Mouse (Mus musculus) fibroblast of lung, adult 2 months (primary cell): ENCODE measurements around the gene 2210016L21Rik.
A peak's percentile ranks its signal among the peaks of the same experiment; 100 is the strongest.

ENCODE experiments used
- DNase-seq: peaks from one replicate; pipeline ENCODE4 v3.0.0-alpha.2; 2011; ENCODE audit warnings: low read depth

2210016L21Rik gene

DNA sequence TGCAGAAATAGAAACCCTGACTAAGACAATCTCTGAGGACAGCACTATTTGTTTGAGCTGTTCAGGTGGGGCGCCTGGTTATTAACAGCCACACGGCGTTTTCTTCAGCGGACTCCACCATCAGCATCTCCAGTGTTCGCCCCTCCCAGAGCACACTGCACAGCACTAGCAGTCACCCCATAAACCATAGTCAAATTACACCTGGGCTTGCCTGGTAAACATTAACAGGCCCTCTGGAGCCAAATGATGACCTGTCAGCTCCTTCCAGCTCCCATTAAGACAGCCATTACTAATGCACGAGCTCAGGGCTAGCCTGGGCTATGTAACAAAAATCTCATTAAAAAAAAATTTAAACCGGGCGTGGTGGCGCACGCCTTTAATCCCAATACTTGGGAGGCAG lies 3.1 kb downstream of the 2210016L21Rik start:
- DNase-seq: no peak

DNA sequence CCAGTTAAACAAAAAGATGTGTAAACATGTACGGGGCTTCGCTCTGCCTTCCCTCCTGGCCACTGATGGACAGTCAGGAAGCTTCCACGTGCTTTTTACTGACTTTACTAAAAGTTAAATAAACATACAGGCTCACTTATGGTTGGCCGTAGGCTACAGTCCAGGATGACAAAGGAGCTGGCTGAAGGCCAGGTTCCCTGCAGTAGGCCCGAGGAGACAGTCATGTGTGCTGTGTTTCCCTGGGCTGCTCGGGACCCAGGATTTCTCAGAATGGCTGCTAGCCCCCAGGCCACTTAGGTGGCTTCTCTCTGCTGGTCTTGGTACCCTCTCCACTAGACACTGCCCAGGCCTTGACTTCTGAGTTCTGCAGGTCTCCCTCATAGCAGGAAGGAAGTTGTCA lies 6.9 kb downstream of the 2210016L21Rik start:
- DNase-seq: peak; percentile 44

- no peak for DNase-seq
These were observed 7.4 kb downstream of the 2210016L21Rik start for GRCm38 (mm10) chr5:114949316-114949715.

GRCm38 (mm10) chr5:114949812-114950211 lies 7.9 kb downstream of the 2210016L21Rik start:
- no peak for DNase-seq

GRCm38 (mm10) chr5:114950669-114951068 lies 8.7 kb downstream of the 2210016L21Rik start:
- DNase-seq: no peak

- no peak for DNase-seq
These were observed 9.4 kb downstream of the 2210016L21Rik start for GRCm38 (mm10) chr5:114951279-114951880.

DNA sequence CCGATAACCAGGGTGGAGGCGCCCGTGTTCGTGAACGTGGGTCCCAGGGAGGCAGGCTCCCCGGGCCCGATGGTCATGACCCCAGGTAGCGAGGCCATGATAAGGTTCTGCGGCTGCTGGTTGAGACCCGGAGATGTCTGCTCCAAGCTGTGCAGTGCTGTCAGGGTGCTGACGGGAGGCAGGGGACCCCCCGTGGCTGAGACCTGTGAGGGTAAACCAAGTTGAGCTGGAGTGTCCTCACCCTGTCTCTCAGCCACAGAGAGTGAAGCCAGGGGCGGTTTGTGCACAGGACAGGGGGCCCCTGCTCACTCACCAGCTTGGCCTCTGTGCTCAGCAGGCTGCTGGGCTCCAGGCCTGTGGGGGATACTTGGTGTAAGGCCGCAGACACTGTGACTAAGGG lies 11.4 kb downstream of the 2210016L21Rik start:
- DNase-seq: no peak

- DNase-seq: no peak
These were observed 16.1 kb downstream of the 2210016L21Rik start for GRCm38 (mm10) chr5:114958069-114958468.

DNA sequence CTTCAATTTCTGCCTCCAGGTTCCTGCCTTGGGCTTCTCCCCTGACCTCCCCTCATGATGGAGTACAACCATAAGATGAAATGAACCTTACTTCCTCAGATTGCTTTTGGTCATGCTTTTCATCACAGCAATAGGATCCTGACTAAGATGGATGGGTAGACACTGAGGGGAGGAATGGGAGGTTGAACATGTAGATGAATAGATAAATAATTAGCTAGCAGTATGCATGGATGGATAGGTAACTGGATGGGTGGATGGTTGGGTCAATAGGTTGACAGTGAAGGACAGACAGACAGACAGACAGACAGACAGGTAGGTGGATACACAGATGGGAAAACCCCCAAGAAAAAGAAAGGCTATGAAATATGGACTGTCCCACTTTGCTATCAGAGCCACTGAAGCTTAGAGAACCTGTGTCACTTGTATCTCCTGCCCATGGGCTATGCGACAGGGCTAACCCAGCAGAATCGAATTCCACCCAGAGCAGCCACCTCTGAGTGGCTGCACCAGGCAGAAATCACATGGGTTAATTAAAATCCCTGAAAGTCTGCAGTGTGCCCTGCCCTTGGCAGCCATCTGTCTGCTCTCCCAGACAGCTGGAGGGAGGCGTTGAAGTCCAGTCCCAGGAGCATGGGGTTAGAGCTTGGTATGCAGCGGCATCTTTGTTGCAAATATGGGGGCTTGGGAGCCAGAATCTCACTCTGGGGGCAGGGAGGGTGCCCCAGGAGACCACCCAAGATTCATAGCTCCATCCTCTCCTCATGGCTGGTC lies 19.8 kb downstream of the 2210016L21Rik start:
- no peak for DNase-seq

GRCm38 (mm10) chr5:114964315-114964966 lies 22.5 kb downstream of the 2210016L21Rik start:
- no peak for DNase-seq

DNA sequence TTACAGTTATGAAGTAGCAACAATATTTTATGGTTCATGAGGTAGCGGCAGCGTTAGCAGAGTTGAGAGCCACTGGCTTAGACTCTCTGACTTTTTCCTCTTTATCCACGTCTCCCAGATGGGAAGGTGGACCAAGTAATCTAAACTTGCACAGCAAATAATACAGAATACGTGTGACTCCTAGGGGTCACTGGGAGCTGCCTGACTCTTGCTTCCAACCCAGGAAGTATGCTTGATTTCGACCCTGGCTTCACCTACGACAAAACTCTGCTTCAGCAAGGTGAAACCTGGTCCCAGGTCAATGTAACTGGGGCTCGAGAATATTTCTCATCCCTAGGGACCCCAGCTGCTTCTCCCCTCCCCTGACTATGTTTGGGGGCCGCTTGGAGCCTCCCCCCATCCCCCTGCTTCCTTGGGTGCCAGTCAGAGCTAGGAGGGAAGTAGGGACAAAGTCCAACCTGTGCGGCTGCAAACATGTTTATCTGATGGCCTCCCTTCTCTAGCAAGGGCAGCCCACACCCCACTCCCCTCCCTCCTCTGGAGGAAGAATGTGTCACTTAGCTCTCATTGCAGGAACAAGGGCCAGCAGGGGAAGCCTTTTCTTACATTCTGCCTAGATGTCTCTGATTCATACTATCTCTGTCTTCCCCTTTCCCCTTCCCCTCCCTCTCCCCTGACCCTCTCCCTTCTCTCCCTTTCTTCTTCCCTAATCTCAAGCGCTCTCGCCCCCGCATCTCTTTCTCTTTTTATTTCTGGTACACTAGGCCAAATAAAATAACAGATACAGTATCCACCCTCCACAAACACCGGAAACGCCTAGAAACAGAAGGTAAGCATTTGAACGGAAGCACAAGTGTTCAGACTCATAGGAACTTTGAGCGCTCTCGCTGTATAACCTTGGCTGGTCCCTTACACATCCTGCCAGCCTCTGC lies 23.3 kb downstream of the 2210016L21Rik start:
- DNase-seq: no peak

- DNase-seq: no peak
These were observed 25.7 kb downstream of the 2210016L21Rik start for GRCm38 (mm10) chr5:114967523-114968268.

DNA sequence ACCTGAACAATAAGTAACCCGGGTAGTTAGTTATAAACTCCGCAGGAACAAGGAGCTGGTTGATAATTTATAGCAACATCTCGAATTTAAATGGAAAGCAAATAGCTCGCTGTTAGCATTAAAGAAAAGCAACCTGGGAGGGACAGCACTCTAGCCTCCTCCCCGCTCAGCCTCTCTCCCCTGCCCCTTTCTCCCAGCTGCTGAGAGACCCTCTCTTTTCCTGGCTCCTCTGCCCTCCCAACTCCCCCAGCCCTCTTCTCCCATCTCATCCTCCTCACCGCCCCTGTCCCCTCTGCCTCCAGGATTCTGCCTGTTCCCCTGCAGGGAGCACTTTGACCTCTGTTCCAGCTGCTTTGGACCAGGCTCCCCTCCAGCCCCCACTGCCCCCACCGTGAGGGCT lies 26.7 kb downstream of the 2210016L21Rik start:
- no peak for DNase-seq

- DNase-seq: no peak
These were observed 27.1 kb downstream of the 2210016L21Rik start for GRCm38 (mm10) chr5:114969064-114969463.

GRCm38 (mm10) chr5:114969609-114970215 lies 27.8 kb downstream of the 2210016L21Rik start:
- no peak for DNase-seq

DNA sequence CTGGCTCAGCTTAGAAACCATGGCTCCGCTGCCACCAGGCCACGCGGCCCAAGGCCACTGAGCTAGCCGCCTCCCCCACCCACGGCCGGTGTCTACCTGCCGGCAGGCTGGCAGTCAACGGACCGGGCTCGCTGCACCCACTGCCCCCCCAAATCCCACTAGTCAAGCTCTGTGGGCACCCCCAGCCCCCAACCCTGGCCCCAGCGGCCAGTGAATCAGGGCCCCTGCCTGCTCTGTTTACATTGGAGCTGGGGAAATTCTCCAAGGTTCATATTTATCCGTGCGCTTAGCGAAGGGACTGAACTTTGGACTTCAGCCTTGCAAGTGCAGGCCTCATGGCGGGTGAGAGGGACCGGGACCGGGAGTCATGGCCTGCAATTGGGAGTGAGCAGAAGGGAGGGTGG lies 28.9 kb downstream of the 2210016L21Rik start, which contains the start of gene Hnf1a:
Gene Hnf1a (minus strand): TSS at position 271 of the 404 bp plus-strand sequence.
- no peak for DNase-seq

GRCm38 (mm10) chr5:114972201-114972600 lies 30.2 kb downstream of the 2210016L21Rik start:
- no peak for DNase-seq

DNA sequence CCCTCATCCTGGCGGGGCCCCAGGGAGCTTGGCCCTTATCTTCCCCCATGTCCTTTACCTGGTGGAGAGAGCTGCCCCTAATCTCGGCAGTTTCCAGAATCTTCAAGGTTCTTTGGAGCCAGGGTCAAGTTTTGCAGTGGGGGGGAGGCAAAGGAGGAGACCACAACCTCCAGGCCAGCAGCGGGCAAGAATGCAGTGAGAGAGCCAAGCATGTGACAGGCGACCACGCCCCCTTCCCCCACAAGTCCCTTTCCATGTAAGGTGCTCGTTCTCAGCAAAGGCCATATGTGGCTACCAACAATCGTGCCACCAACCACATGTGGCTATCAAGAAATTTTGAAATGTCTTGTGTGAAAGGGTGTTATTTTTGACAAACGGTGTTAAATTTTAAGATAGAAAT lies 31.2 kb downstream of the 2210016L21Rik start:
- DNase-seq: no peak

DNA sequence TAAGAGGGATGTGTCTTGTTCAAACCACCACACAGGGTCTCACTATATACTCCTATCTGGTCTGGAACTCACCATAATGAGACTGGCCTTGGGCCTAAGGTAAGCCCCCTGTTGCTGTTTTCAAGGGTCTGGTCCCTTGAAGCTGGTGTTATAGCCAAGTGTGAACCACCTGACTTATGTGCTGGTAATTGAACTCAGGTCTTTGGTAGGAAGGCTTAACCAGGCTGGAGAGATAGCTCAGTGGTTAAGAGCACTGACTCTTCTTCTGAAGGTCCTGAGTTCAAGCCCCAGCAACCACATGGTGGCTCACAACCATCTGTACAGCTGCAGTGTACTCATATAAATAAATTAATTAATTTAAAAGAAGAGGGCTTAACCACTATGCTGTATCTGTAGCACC lies 35.0 kb downstream of the 2210016L21Rik start:
- DNase-seq: no peak

GRCm38 (mm10) chr5:114978473-114978872 lies 36.5 kb downstream of the 2210016L21Rik start:
- no peak for DNase-seq

- DNase-seq: peak; percentile 26
These were observed 36.9 kb downstream of the 2210016L21Rik start for GRCm38 (mm10) chr5:114978888-114979249.
